Mouse (Mus musculus) right cerebral cortex, adult 2 months (tissue): ENCODE results near the gene C1qa.

Experiments
- DNase-seq, 2 experiments: peaks; one replicate each; pipeline ENCODE4 v3.0.0; 2021 to 2022; ENCODE audit warnings: low spot score in 2 of 2

C1qa gene

GRCm38 (mm10) chr4:136899154-136899553 lies 551 bp upstream of the C1qa start:
- no peak for DNase-seq

GRCm38 (mm10) chr4:136898084-136898598 lies 462 bp downstream of the C1qa start:
- no peak for DNase-seq

- DNase-seq = no peak
These were observed 2.1 kb downstream of the C1qa start for GRCm38 (mm10) chr4:136896461-136896860.

GRCm38 (mm10) chr4:136895861-136896260 lies 2.7 kb downstream of the C1qa start:
- DNase-seq = no peak

GRCm38 (mm10) chr4:136894821-136895220 lies 3.8 kb downstream of the C1qa start:
- DNase-seq = no peak

GRCm38 (mm10) chr4:136893691-136894543 lies 4.7 kb downstream of the C1qa start:
- peak; percentile 69 to 73 for DNase-seq

- no peak for DNase-seq
These were observed 5.8 kb downstream of the C1qa start, which contains the start of gene C1qc for GRCm38 (mm10) chr4:136892811-136893210. C1qc (minus strand) TSS chr4:136893065.

- no peak for DNase-seq
These were observed 6.2 kb downstream of the C1qa start for GRCm38 (mm10) chr4:136892371-136892770.

GRCm38 (mm10) chr4:136891115-136891514 lies 7.5 kb downstream of the C1qa start:
- no peak for DNase-seq

GRCm38 (mm10) chr4:136889981-136890380 lies 8.6 kb downstream of the C1qa start:
- no peak for DNase-seq

GRCm38 (mm10) chr4:136887714-136888113 lies 10.9 kb downstream of the C1qa start:
- DNase-seq = no peak

- DNase-seq = no peak
These were observed 12.5 kb downstream of the C1qa start, which contains the start of gene C1qb for GRCm38 (mm10) chr4:136886101-136886500. C1qb (minus strand) TSS chr4:136886187.

- peak; percentile 39 to 47 for DNase-seq
These were observed 20.0 kb downstream of the C1qa start for GRCm38 (mm10) chr4:136878601-136879000.

GRCm38 (mm10) chr4:136878171-136878570 lies 20.4 kb downstream of the C1qa start:
- DNase-seq = no peak

GRCm38 (mm10) chr4:136876971-136877370 lies 21.6 kb downstream of the C1qa start:
- DNase-seq = peak; percentile 48 to 59

- DNase-seq = peak in 1 of 2 experiments; percentile 21
These were observed 23.6 kb downstream of the C1qa start for GRCm38 (mm10) chr4:136875012-136875411.

GRCm38 (mm10) chr4:136868371-136868770 lies 30.2 kb downstream of the C1qa start:
- DNase-seq = no peak

- DNase-seq = no peak
These were observed 30.8 kb downstream of the C1qa start for GRCm38 (mm10) chr4:136867690-136868345.

- no peak for DNase-seq
These were observed 33.1 kb downstream of the C1qa start for GRCm38 (mm10) chr4:136865531-136865930.

- DNase-seq = no peak
These were observed 33.7 kb downstream of the C1qa start for GRCm38 (mm10) chr4:136864751-136865470.

- no peak for DNase-seq
These were observed 35.1 kb downstream of the C1qa start for GRCm38 (mm10) chr4:136863517-136863916.

- DNase-seq = no peak
These were observed 36.2 kb downstream of the C1qa start for GRCm38 (mm10) chr4:136862411-136862810.
